Mouse (Mus musculus) liver, embryonic 15.5 days (tissue): ENCODE results near the gene Sars. TPM values are rescaled to one million over a fixed set of nuclear protein-coding genes. Genes with fewer than 3 reads are reported as not detected.
A peak's percentile ranks its signal among the peaks of the same experiment; 100 is the strongest.

Source experiments
- ATAC-seq: fragments of 200-750 bp; cut with Nextera tagmentation; 2 replicates; pipeline ENCODE4 v1.8.0; 2017; ENCODE audit warnings: moderate number of reproducible peaks, mild to moderate bottlenecking, moderate library complexity; ENCODE audit not compliant: insufficient read depth
- H3K27ac ChIP-seq: fragments of 300-500 bp; sonication (generic); replicated peaks from 2 replicates; pipeline ENCODE4 v1.5.1; 2015; ENCODE audit warnings: mild to moderate bottlenecking, inconsistent platforms
- H3K27me3 ChIP-seq: fragments of 300-500 bp; sonication (generic); 2 replicates; pipeline ENCODE4 v1.6.1; 2015; ENCODE audit warnings: mild to moderate bottlenecking, inconsistent platforms
- H3K36me3 ChIP-seq: fragments of 300-500 bp; sonication (generic); replicated peaks from 2 replicates; pipeline ENCODE4 v1.6.1; 2015; ENCODE audit warnings: moderate library complexity, mild to moderate bottlenecking, inconsistent platforms
- H3K4me1 ChIP-seq: fragments of 300-500 bp; sonication (generic); replicated peaks from 2 replicates; pipeline ENCODE4 v1.6.1; 2015; ENCODE audit warnings: inconsistent platforms
- H3K4me2 ChIP-seq: fragments of 300-500 bp; sonication (generic); 2 replicates; pipeline ENCODE4 v1.6.1; 2015; ENCODE audit warnings: moderate library complexity, mild to moderate bottlenecking, inconsistent platforms
- H3K4me3 ChIP-seq: fragments of 300-500 bp; sonication (generic); replicated peaks from 2 replicates; pipeline ENCODE4 v1.5.1; 2015; ENCODE audit warnings: mild to moderate bottlenecking, inconsistent platforms
- H3K9ac ChIP-seq: fragments of 300-500 bp; sonication (generic); 2 replicates; pipeline ENCODE4 v1.6.1; 2015; ENCODE audit warnings: moderate library complexity, mild to moderate bottlenecking, inconsistent platforms
- H3K9me3 ChIP-seq: fragments of 300-500 bp; sonication (generic); replicated peaks from 2 replicates; pipeline ENCODE4 v1.6.1; 2016; ENCODE audit warnings: inconsistent platforms
- WGBS: fragments of 180-500 bp; shearing (Covaris S2); methylation state at CpG from one replicate; pipeline ENCODE4 v1.1.7; 2015; ENCODE audit warnings: mixed read lengths; ENCODE audit not compliant: insufficient replicate concordance; 5-methylcytosine and 5-hydroxymethylcytosine counted together
- polyA plus RNA-seq: library from polyadenylated mRNA; unstranded; fragments of >200 nt; fragmentation: Nextera tagmentation; extraction: Ambion mirVana; gene quantifications from 2 replicates; pipeline ENCODE4 v1.2.1, GENCODE M21; 2015

Sars gene
- polyA plus RNA-seq, 1 experiment from 2014 or later = 79.6 TPM

- Histone ChIP-seq H3K27me3 (peaks cover 12% of the 10 kb centered on the region), H3K9me3 (peaks cover 8% of the 10 kb centered on the region; the same call in 1 of the 2 replicates), H3K4me1 (peaks cover under 1% of the 10 kb centered on the region), H3K4me3 (no peak overlapping the region), H3K4me2 (no peak overlapping the region), H3K36me3 (no peaks in the 10 kb centered on the region), H3K27ac (no peak overlapping the region), H3K9ac (no peak overlapping the region)
- no peak for ATAC-seq
- WGBS = 43% methylated on average over 8 of the region's 8 CpGs
Observed at GRCm38 (mm10) chr3:108409656-108410358, 35.2 kb downstream of the Sars start.

GRCm38 (mm10) chr3:108408517-108409008 lies 36.4 kb downstream of the Sars start:
- H3K4me1 ChIP-seq = no peaks in the 10 kb centered on the region
- no peak for ATAC-seq
- H3K4me3 ChIP-seq = no peak overlapping the region
- H3K36me3 ChIP-seq = no peaks in the 10 kb centered on the region
- no peak overlapping the region for H3K27ac ChIP-seq
- H3K27me3 ChIP-seq = no peaks in the 10 kb centered on the region
- no peak overlapping the region for H3K9ac ChIP-seq
- H3K9me3 ChIP-seq = 0 out of 2 replicates have a peak, but pooled peaks cover under 1% of the 10 kb centered on the region
- WGBS = 75% methylated on average over 8 of the region's 8 CpGs
- no peak overlapping the region for H3K4me2 ChIP-seq

GRCm38 (mm10) chr3:108406306-108406885 lies 38.6 kb downstream of the Sars start:
- H3K27me3 ChIP-seq = 0 out of 2 replicates have a peak, but pooled peaks cover 5% of the 10 kb centered on the region
- no peaks in the 10 kb centered on the region for H3K36me3 ChIP-seq
- peaks cover 3% of the 10 kb centered on the region; the same call in 1 of the 2 replicates for H3K4me1 ChIP-seq
- H3K9me3 ChIP-seq = no peaks in the 10 kb centered on the region
- H3K4me2 ChIP-seq = no peak overlapping the region
- ATAC-seq = no peak
- no peak overlapping the region for H3K9ac ChIP-seq
- H3K4me3 ChIP-seq = no peak overlapping the region
- WGBS = 83% methylated on average over 24 of the region's 24 CpGs
- no peak overlapping the region for H3K27ac ChIP-seq

GRCm38 (mm10) chr3:108405536-108406305 lies 39.3 kb downstream of the Sars start:
- Histone ChIP-seq H3K4me2 (no peak overlapping the region), H3K9me3 (no peaks in the 10 kb centered on the region), H3K27me3 (peaks cover 5% of the 10 kb centered on the region; the same call in 1 of the 2 replicates), H3K27ac (no peak overlapping the region), H3K36me3 (no peaks in the 10 kb centered on the region), H3K4me3 (no peak overlapping the region), H3K9ac (no peak overlapping the region), H3K4me1 (peaks cover 3% of the 10 kb centered on the region; the same call in 1 of the 2 replicates)
- WGBS = 54% methylated on average over 14 of the region's 14 CpGs
- no peak for ATAC-seq

- Histone ChIP-seq H3K9me3 (no peaks in the 10 kb centered on the region), H3K4me3 (no peak overlapping the region), H3K4me2 (no peak overlapping the region), H3K9ac (no peak overlapping the region), H3K27ac (no peak overlapping the region), H3K27me3 (peaks cover 5% of the 10 kb centered on the region; the same call in 1 of the 2 replicates), H3K36me3 (no peaks in the 10 kb centered on the region), H3K4me1 (peaks cover 3% of the 10 kb centered on the region; the same call in 1 of the 2 replicates)
- WGBS = 78% methylated on average over 15 of the region's 15 CpGs
- ATAC-seq = no peak
Observed at GRCm38 (mm10) chr3:108402528-108402920, 42.5 kb downstream of the Sars start.

GRCm38 (mm10) chr3:108401692-108402527 lies 43.1 kb downstream of the Sars start:
- peaks cover 5% of the 10 kb centered on the region; the same call in 1 of the 2 replicates for H3K27me3 ChIP-seq
- peak; percentile 66 for ATAC-seq
- no peak overlapping the region for H3K4me3 ChIP-seq
- peaks cover 3% of the 10 kb centered on the region; the same call in 1 of the 2 replicates for H3K4me1 ChIP-seq
- H3K4me2 ChIP-seq = peak overlapping the region; percentile 37
- H3K36me3 ChIP-seq = no peaks in the 10 kb centered on the region
- no peak overlapping the region for H3K9ac ChIP-seq
- 33% methylated on average over 22 of the region's 22 CpGs for WGBS
- no peak overlapping the region for H3K27ac ChIP-seq
- no peaks in the 10 kb centered on the region for H3K9me3 ChIP-seq

GRCm38 (mm10) chr3:108400442-108400841 lies 44.6 kb downstream of the Sars start:
- H3K9me3 ChIP-seq = no peaks in the 10 kb centered on the region
- no peak overlapping the region for H3K27ac ChIP-seq
- H3K27me3 ChIP-seq = peaks cover 5% of the 10 kb centered on the region; the same call in 1 of the 2 replicates
- WGBS = 63% methylated on average over 5 of the region's 5 CpGs
- H3K36me3 ChIP-seq = no peaks in the 10 kb centered on the region
- no peak overlapping the region for H3K4me2 ChIP-seq
- H3K4me1 ChIP-seq = peaks cover 3% of the 10 kb centered on the region; the same call in 1 of the 2 replicates
- no peak for ATAC-seq
- H3K9ac ChIP-seq = no peak overlapping the region
- no peak overlapping the region for H3K4me3 ChIP-seq

GRCm38 (mm10) chr3:108398281-108398680 lies 46.7 kb downstream of the Sars start:
- no peaks in the 10 kb centered on the region for H3K9me3 ChIP-seq
- peaks cover 5% of the 10 kb centered on the region; the same call in 1 of the 2 replicates for H3K27me3 ChIP-seq
- H3K27ac ChIP-seq = no peak overlapping the region
- H3K4me2 ChIP-seq = no peak overlapping the region
- WGBS = 82% methylated on average over 9 of the region's 9 CpGs
- H3K36me3 ChIP-seq = no peaks in the 10 kb centered on the region
- H3K4me3 ChIP-seq = no peak overlapping the region
- peaks cover 3% of the 10 kb centered on the region; the same call in 1 of the 2 replicates for H3K4me1 ChIP-seq
- H3K9ac ChIP-seq = no peak overlapping the region
- ATAC-seq = no peak

- Histone ChIP-seq H3K4me3 (no peak overlapping the region), H3K4me1 (peaks cover 12% of the 10 kb centered on the region), H3K36me3 (no peaks in the 10 kb centered on the region), H3K9me3 (no peaks in the 10 kb centered on the region), H3K27ac (no peak overlapping the region), H3K4me2 (no peak overlapping the region), H3K9ac (no peak overlapping the region), H3K27me3 (no peaks in the 10 kb centered on the region; the same call in 1 of the 2 replicates)
- WGBS = 57% methylated on average over 15 of the region's 15 CpGs
- ATAC-seq = no peak
Observed at GRCm38 (mm10) chr3:108392793-108393192, 52.2 kb downstream of the Sars start.

- WGBS = 35% methylated on average over 10 of the region's 10 CpGs
- ATAC-seq = no peak
- no peak overlapping the region for H3K9ac ChIP-seq
Observed at GRCm38 (mm10) chr3:108392299-108392698, 52.7 kb downstream of the Sars start.

More at GRCm38 (mm10) chr3:108392299-108392698, 52.7 kb downstream of the Sars start:
- Histone ChIP-seq H3K4me2 (no peak overlapping the region), H3K9me3 (no peaks in the 10 kb centered on the region), H3K27me3 (no peaks in the 10 kb centered on the region; the same call in 1 of the 2 replicates), H3K4me3 (no peak overlapping the region), H3K27ac (no peak overlapping the region), H3K36me3 (peaks cover 5% of the 10 kb centered on the region; the same call in 1 of the 2 replicates), H3K4me1 (peaks cover 12% of the 10 kb centered on the region)
